Mouse (Mus musculus) midbrain, postnatal 0 days (tissue): ENCODE measurements at regions not wholly inside any gene's neighbourhood (a gene's known extent, or its start where the extent isn't known, plus 50 kb on each side); places are given as distances from the start of the nearest gene placed in this dataset.

Source experiments
- ATAC-seq: fragments of 200-750 bp; cut with Nextera tagmentation; 2 replicates; pipeline ENCODE4 v1.8.0; 2017; ENCODE audit warnings: moderate number of reproducible peaks, mild to moderate bottlenecking, moderate TSS enrichment, moderate library complexity; ENCODE audit not compliant: low FRiP score
- DNase-seq: peaks from one replicate; pipeline ENCODE4 v3.0.0-alpha.2; 2015; ENCODE audit warnings: low spot score
- H3K27ac ChIP-seq: fragments of 300-500 bp; sonication (generic); 2 replicates; pipeline ENCODE4 v1.5.1; 2014; ENCODE audit warnings: low read depth, mild to moderate bottlenecking, low read length, mixed read lengths
- H3K27me3 ChIP-seq: fragments of 300-500 bp; sonication (generic); 2 replicates; pipeline ENCODE4 v1.6.1; 2014; ENCODE audit warnings: low read length, control low read depth, mixed read lengths; ENCODE audit not compliant: insufficient read depth
- H3K36me3 ChIP-seq: fragments of 300-500 bp; sonication (generic); 2 replicates; pipeline ENCODE4 v1.6.1; 2014; ENCODE audit warnings: low read length, control low read depth, mixed read lengths; ENCODE audit not compliant: insufficient read depth
- H3K4me1 ChIP-seq: fragments of 300-500 bp; sonication (generic); 2 replicates; pipeline ENCODE4 v1.6.1; 2014; ENCODE audit warnings: mild to moderate bottlenecking, control low read depth, antibody characterized with exemption, low read length, mixed read lengths; ENCODE audit not compliant: insufficient read depth
- H3K4me2 ChIP-seq: fragments of 300-500 bp; sonication (generic); 2 replicates; pipeline ENCODE4 v1.6.1; 2014; ENCODE audit warnings: low read depth, mild to moderate bottlenecking, low read length, mixed read lengths; ENCODE audit not compliant: poor library complexity, severe bottlenecking
- H3K4me3 ChIP-seq: fragments of 300-500 bp; sonication (generic); 2 replicates; pipeline ENCODE4 v1.5.1; 2014; ENCODE audit warnings: low read depth, mild to moderate bottlenecking, low read length, moderate library complexity
- H3K9ac ChIP-seq: fragments of 300-500 bp; sonication (generic); replicated peaks from 2 replicates; pipeline ENCODE4 v1.6.1; 2014; ENCODE audit warnings: mild to moderate bottlenecking, low read length, moderate library complexity, mixed read lengths; ENCODE audit not compliant: poor library complexity, severe bottlenecking
- H3K9me3 ChIP-seq: fragments of 300-500 bp; sonication (generic); 2 replicates; pipeline ENCODE4 v1.6.1; 2016; ENCODE audit warnings: low read length, control low read depth
- CTCF ChIP-seq: IDR thresholded peaks from 2 replicates; pipeline ENCODE4 v1.5.1; 2016; ENCODE audit warnings: antibody characterized with exemption, mild to moderate bottlenecking
- WGBS: fragments of 180-500 bp; shearing (Covaris S2); extraction: QIAGEN DNeasy Blood & Tissue Kit; methylation state at CpG from one replicate; pipeline ENCODE4 v1.1.7; 2014; 5-methylcytosine and 5-hydroxymethylcytosine counted together

GRCm38 (mm10) chr16:78877941-78878340, 52.8 kb upstream of the Chodl start:
- Histone ChIP-seq H3K9me3 (no peaks in the 10 kb centered on the region), H3K27me3 (no peaks in the 10 kb centered on the region), H3K27ac (no peak overlapping the region), H3K9ac (no peak overlapping the region), H3K36me3 (no peaks in the 10 kb centered on the region), H3K4me2 (no peak overlapping the region), H3K4me1 (no peaks in the 10 kb centered on the region), H3K4me3 (no peak overlapping the region)
- 77% methylated on average over 1 of the region's 1 CpGs for WGBS
- DNase-seq = no peak
- TF ChIP-seq CTCF = no peak
- no peak for ATAC-seq

GRCm38 (mm10) chr16:78859006-78859405, 71.7 kb upstream of the Chodl start:
- no peaks in the 10 kb centered on the region for H3K36me3 ChIP-seq
- H3K9ac ChIP-seq = no peak overlapping the region
- no peak for ATAC-seq
- H3K4me2 ChIP-seq = no peak overlapping the region
- no peak overlapping the region for H3K27ac ChIP-seq
- no peak for TF ChIP-seq CTCF
- peak; percentile 10 for DNase-seq
- WGBS = 82% methylated on average over 4 of the region's 4 CpGs
- H3K9me3 ChIP-seq = no peaks in the 10 kb centered on the region
- H3K27me3 ChIP-seq = no peaks in the 10 kb centered on the region
- H3K4me3 ChIP-seq = no peak overlapping the region
- H3K4me1 ChIP-seq = no peaks in the 10 kb centered on the region

DNA sequence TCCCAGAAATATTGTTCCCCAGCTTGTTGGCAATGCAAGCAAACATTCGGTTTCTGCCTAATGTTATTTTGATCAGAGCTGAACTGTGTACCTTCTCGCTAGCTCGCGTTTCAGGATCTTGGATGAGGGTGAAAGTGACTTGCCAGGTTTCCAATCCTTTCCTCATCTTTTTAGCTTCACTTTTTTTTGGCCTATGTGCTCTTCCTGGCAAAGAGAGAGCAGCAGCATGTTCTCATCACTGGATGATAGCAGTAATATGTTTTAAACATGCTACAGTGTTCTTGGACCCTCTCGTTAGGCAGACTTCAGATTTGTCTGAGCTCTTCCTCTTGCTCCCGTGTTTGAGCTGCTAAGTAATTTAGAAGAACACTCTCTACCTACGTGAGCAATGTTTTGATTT, 99.8 kb upstream of the Chodl start:
- no peak overlapping the region for H3K27ac ChIP-seq
- no peak overlapping the region for H3K9ac ChIP-seq
- 85% methylated on average over 7 of the region's 7 CpGs for whole genome bisulfite sequencing
- H3K27me3 ChIP-seq = no peaks in the 10 kb centered on the region
- DNase-seq (no peak), ATAC-seq (no peak)
- H3K9me3 ChIP-seq = no peaks in the 10 kb centered on the region
- no peaks in the 10 kb centered on the region for H3K4me1 ChIP-seq
- H3K36me3 ChIP-seq = no peaks in the 10 kb centered on the region
- TF ChIP-seq CTCF = no peak
- H3K4me2 ChIP-seq = no peak overlapping the region
- no peak overlapping the region for H3K4me3 ChIP-seq

DNA sequence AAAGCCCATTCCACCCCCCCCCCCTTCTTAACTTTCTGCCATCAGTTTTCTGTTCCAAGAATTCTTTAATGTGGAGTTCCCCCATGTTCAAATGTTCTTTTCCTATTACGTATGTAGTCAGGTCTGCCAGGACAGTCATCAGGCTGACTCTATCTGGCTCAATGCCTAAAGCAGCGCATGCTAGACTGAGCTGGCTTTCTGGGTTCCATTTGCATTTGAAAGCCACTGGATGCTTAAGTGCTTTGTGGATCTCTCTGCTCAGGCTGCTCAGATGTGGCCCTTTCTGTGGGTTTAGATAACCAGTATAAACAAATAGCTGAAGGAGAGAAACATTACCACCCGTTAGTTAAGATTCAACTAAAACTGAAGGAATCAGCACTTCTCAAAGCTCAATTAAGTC, 103.0 kb upstream of the Chodl start:
- WGBS = 18% methylated on average over 3 of the region's 3 CpGs
- Histone ChIP-seq H3K4me3 (no peak overlapping the region), H3K4me1 (no peaks in the 10 kb centered on the region), H3K27ac (no peak overlapping the region), H3K36me3 (no peaks in the 10 kb centered on the region), H3K27me3 (no peaks in the 10 kb centered on the region), H3K9ac (no peak overlapping the region), H3K9me3 (no peaks in the 10 kb centered on the region), H3K4me2 (no peak overlapping the region)
- ATAC-seq (peak; percentile 38; the same call in 1 of the 2 replicates), DNase-seq (peak; percentile 79)
- TF ChIP-seq CTCF = no peak

- H3K4me1 ChIP-seq = no peaks in the 10 kb centered on the region
- no peaks in the 10 kb centered on the region for H3K27me3 ChIP-seq
- WGBS = 60% methylated on average over 2 of the region's 2 CpGs
- TF ChIP-seq CTCF = no peak
- no peak overlapping the region for H3K9ac ChIP-seq
- no peak overlapping the region for H3K4me3 ChIP-seq
- no peaks in the 10 kb centered on the region for H3K36me3 ChIP-seq
- DNase-seq = no peak
- H3K27ac ChIP-seq = no peak overlapping the region
- no peaks in the 10 kb centered on the region for H3K9me3 ChIP-seq
- H3K4me2 ChIP-seq = no peak overlapping the region
- ATAC-seq = no peak
These were observed 140.7 kb upstream of the Chodl start for GRCm38 (mm10) chr16:78790064-78790463.

- ATAC-seq = no peak
- no peaks in the 10 kb centered on the region for H3K9me3 ChIP-seq
- no peak overlapping the region for H3K27ac ChIP-seq
- no peak overlapping the region for H3K4me2 ChIP-seq
- peak; percentile 27 for DNase-seq
- no peak overlapping the region for H3K4me3 ChIP-seq
- H3K36me3 ChIP-seq = no peaks in the 10 kb centered on the region
- H3K4me1 ChIP-seq = no peaks in the 10 kb centered on the region
- H3K9ac ChIP-seq = no peak overlapping the region
- no peak for TF ChIP-seq CTCF
- no peaks in the 10 kb centered on the region for H3K27me3 ChIP-seq
These were observed 171.5 kb upstream of the Chodl start for GRCm38 (mm10) chr16:78759226-78759625.

- Histone ChIP-seq H3K4me3 (no peak overlapping the region), H3K4me1 (no peaks in the 10 kb centered on the region), H3K4me2 (no peak overlapping the region), H3K27me3 (no peaks in the 10 kb centered on the region), H3K9ac (no peak overlapping the region), H3K27ac (no peak overlapping the region), H3K9me3 (no peaks in the 10 kb centered on the region), H3K36me3 (no peaks in the 10 kb centered on the region)
- 82% methylated on average over 4 of the region's 4 CpGs for WGBS
- DNase-seq = no peak
- TF ChIP-seq CTCF = no peak
- ATAC-seq = no peak
These were observed 161.4 kb upstream of the D16Ertd472e start for GRCm38 (mm10) chr16:78737902-78738301.
